In the genomic region with DNA sequence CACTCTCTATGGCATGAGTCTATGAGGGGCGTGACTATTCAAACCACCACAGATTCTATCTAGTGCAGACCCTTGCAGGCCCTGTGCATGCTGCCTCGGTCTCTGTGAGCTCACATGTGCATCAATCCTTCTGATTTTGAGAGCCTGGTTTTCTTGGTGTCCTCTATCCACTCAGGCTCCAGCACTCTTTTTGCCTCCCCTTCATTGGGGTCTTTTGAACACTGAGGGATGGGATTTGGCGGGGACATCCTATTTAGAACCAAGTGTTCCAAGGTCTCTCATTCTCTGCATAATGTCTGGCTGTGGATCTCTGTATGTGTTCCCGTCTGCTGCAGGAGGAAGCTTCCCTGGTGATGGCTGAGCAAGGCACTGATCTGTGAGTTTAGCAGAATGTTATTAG, we compare ENCODE assay signal across 31 mouse cellular contexts.
"Had no signal": no experiment of that assay in that cellular context is flagged by ENCODE, and none has a peak within 500 bp of the region (broad histone marks: within the 10 kb centered on the region; RNA-seq: fewer than 3 reads in every experiment).

No protein-coding gene starts in this region.

- ATAC-seq: liver, embryonic 12.5 days; liver, postnatal 0 days; lung, postnatal 0 days; midbrain, embryonic 13.5 days; midbrain, embryonic 16.5 days had no signal

- H3K27ac ChIP-seq: left cerebral cortex, adult 2 months; limb, embryonic 10.5 days; limb, embryonic 12.5 days; limb, embryonic 13.5 days; limb, embryonic 15.5 days; liver, embryonic 12.5 days; liver, embryonic 13.5 days; liver, embryonic 14.5 days; liver, embryonic 15.5 days; lung, embryonic 15.5 days; macrophage; midbrain, embryonic 10.5 days; midbrain, embryonic 12.5 days; midbrain, embryonic 13.5 days; neural tube, embryonic 12.5 days had no signal

- H3K4me3 ChIP-seq: left cerebral cortex, adult 2 months; limb, embryonic 10.5 days; limb, embryonic 12.5 days; limb, embryonic 13.5 days; limb, embryonic 15.5 days; liver, embryonic 12.5 days; liver, embryonic 13.5 days; liver, embryonic 15.5 days; lung, embryonic 15.5 days; megakaryocyte, embryonic 14.5 days; midbrain, embryonic 10.5 days; midbrain, embryonic 12.5 days; midbrain, embryonic 13.5 days; myocyte; neural tube, embryonic 12.5 days had no signal

- DNase-seq: left cerebral cortex, postnatal 4 days; liver; liver, embryonic 13.5 days; liver, postnatal 0 days; lung, adult 18-20 months; lung, adult 2 months; lung, embryonic 14.5 days; lung, postnatal 10 days; lung, postnatal 14 days; lung, postnatal 36 days; lung, postnatal 4 days; midbrain, embryonic 14.5 days had no signal

- H3K36me3 ChIP-seq: limb, embryonic 10.5 days; limb, embryonic 12.5 days; limb, embryonic 13.5 days; limb, embryonic 15.5 days; liver, embryonic 12.5 days; liver, embryonic 13.5 days; liver, embryonic 15.5 days; lung, embryonic 15.5 days; midbrain, embryonic 10.5 days; midbrain, embryonic 12.5 days; midbrain, embryonic 13.5 days; neural tube, embryonic 12.5 days had no signal

- H3K4me2 ChIP-seq: limb, embryonic 12.5 days; limb, embryonic 13.5 days; limb, embryonic 15.5 days; liver, embryonic 11.5 days; liver, embryonic 12.5 days; liver, embryonic 13.5 days; liver, embryonic 15.5 days; lung, embryonic 14.5 days; lung, embryonic 15.5 days; midbrain, embryonic 12.5 days; midbrain, embryonic 13.5 days; neural tube, embryonic 12.5 days had no signal

- H3K9me3 ChIP-seq: limb, embryonic 10.5 days; limb, embryonic 12.5 days; limb, embryonic 13.5 days; limb, embryonic 15.5 days; liver, embryonic 12.5 days; liver, embryonic 13.5 days; liver, embryonic 15.5 days; lung, embryonic 15.5 days; midbrain, embryonic 10.5 days; midbrain, embryonic 12.5 days; midbrain, embryonic 13.5 days; neural tube, embryonic 12.5 days had no signal

- H3K27me3 ChIP-seq: limb, embryonic 12.5 days; limb, embryonic 13.5 days; limb, embryonic 15.5 days; liver, embryonic 12.5 days; liver, embryonic 13.5 days; liver, embryonic 15.5 days; lung, embryonic 15.5 days; neural tube, embryonic 12.5 days had no signal

- H3K9ac ChIP-seq: limb, embryonic 12.5 days; limb, embryonic 13.5 days; limb, embryonic 15.5 days; liver, embryonic 12.5 days; liver, embryonic 13.5 days; liver, embryonic 14.5 days; liver, embryonic 15.5 days; liver, postnatal 0 days; lung, embryonic 14.5 days; lung, embryonic 15.5 days; midbrain, embryonic 12.5 days; midbrain, embryonic 13.5 days; neural tube, embryonic 12.5 days had no signal

- H3K4me1 ChIP-seq: limb, embryonic 10.5 days; limb, embryonic 12.5 days; limb, embryonic 13.5 days; limb, embryonic 15.5 days; liver, embryonic 12.5 days; liver, embryonic 13.5 days; liver, embryonic 15.5 days; lung, embryonic 15.5 days; megakaryocyte, embryonic 14.5 days; midbrain, embryonic 13.5 days; neural tube, embryonic 12.5 days had no signal
